Mouse (Mus musculus): ENCODE results near the gene C1qtnf2. TPM values are rescaled to one million over a fixed set of nuclear protein-coding genes. Genes with fewer than 3 reads are reported as not detected.

C1qtnf2 gene
- polyA plus RNA-seq (2014; fragmentation: Illumina TruSeq; extraction: RNeasy Lipid Tissue Mini Kit (QIAGEN cat#74804)) = 1.1 TPM

DNA sequence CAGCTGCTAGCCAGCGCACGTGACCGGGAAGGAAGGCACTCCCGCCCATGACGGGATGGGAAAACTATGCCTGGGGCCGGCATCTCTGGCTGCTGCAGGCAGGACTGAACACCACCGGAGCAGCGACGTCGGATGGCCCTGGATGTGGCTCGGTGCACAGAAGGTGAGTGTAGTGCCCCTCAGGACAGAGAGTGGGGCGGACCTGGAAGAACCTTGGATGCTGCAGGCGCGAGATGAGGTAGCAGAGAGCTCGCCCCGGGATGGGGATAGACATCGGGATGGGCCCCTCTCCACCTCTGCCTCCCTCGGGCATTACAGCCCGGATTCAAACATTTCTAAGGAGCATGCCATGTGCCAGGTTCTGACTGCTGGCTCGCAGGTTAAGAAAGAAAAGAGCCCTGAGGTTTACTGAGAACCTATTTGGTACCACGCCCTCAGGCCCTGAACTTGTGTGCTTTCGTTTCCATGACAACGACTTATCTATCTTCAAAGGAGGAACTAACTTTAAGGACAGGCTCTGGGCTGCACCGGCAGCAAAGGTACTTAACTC lies at the start of gene C1qtnf2:
Gene C1qtnf2, plus strand, starts transcription at position 52 of the 550 bp plus-strand sequence.

DNA sequence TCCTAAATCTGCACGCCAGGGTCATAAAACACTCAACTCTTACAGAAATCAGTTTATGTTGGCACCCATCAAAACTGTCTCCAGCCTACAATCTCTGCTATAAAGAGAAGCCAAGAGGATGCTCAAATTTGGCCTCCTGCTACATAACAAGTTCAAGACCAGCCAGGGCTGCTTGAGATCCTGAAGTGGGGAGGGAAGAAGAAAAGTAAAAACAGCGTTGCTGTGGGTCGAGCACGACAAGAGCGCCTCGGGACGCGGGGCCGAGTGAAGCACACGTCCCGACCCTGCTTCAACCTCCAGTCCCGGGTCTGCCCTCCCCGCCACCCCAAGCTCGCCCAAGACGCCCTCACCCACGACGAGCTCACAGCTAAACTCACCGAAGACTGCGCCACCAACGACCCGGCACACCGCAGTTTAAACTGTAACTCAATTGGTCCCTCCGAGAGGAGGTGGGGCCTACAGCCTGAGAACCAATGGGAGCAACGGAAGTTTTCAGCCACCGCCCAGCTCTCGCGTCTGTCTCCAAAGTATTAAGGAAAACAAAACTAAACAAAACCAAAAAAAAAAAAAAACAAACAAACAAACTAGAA lies 48.2 kb upstream of the C1qtnf2 start, which contains the start of gene Pttg1:
Gene Pttg1, minus strand, starts transcription at position 428 of the 590 bp plus-strand sequence.

DNA sequence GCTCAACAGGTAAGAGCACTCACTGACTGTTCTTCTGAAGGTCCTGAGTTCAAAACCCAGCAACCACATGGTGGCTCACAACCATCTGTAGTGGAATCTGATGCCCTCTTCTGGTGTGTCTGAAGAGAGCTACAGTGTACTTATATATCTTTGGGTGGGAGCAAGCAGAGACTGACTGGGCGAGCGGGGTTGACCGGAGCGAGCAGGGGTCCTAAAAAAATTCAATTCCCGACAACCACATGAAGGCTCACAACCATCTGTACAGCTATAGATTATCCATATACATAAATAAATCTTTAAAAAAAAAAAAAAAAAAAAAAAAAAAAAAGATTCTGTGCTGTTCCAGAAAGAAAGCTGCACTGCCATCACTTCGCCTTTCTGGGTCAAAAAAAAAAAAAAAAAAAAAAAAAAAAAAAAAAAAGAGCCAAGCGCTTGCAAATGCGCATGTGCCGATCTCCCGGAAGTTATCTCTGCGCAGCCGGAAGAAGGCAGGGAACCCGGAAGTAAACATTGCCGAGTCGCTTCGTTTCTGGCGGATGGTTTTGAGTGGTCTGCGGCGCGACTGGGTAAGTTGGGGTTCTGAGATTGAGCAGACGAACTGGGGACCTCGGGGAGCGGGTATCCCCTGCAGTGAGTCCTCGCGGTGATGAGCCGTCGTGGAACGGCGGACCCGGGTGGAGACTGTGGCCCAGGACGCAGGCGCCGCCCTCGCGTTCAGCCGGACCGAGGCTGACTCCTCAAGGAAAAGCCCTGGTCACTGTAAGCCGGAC lies 40.6 kb upstream of the C1qtnf2 start, which contains the start of gene Slu7:
Gene Slu7, plus strand, starts transcription at position 491 of the 770 bp plus-strand sequence.

DNA sequence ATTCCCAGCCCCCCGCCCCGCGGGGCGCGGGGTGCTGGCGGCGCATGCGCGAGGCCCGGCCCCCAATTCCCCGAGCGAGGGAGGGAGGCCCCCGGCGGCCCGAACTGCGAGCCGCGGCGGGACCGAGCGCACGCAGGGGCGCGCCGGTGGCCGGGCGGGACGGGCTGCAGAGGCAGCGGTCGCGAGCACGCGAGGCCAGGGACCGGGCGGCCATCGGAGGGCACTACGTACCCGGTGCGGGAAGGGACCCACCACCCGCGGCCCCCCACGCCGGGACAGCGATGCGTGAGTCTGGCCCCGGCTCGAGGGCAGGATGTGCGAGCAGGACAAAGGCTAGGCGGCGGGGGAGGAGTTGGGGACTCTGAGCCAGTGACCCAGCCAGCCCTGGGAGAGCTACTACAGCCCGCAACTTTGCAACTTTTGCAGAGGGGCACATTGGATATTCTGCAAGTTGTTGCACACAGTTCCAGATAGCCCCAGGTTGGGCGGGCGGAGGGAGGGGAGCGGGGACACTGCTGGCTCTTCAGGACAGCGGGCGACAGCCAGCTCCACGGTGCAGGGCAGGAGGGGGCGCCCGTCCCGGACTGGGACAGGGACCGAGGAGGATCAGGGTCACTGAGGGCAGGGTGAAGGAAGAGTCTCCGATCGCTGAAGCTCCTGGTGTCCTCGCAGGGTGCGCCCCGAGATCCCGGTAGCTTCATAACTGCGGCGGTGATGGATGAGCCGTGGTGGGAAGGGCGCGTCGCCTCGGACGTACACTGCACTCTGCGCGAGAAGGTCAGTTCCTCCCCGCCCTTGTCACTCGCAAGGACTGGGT lies 54.8 kb downstream of the C1qtnf2 start, which contains the start of gene Ccnjl:
Gene Ccnjl, plus strand, starts transcription at position 102 of the 817 bp plus-strand sequence.

Other genes with a start within 250 kb of the C1qtnf2 start
- gene Pttg1, start 48.0 kb upstream of the C1qtnf2 start, polyA plus RNA-seq (2014; fragmentation: Illumina TruSeq; extraction: RNeasy Lipid Tissue Mini Kit (QIAGEN cat#74804)) = 36.0 TPM
- 124 TPM for gene Slu7, start 40.5 kb upstream of the C1qtnf2 start, polyA plus RNA-seq (2014; fragmentation: Illumina TruSeq; extraction: RNeasy Lipid Tissue Mini Kit (QIAGEN cat#74804))
- 6.9 TPM for gene Ccnjl, start 54.5 kb downstream of the C1qtnf2 start, polyA plus RNA-seq (2014; fragmentation: Illumina TruSeq; extraction: RNeasy Lipid Tissue Mini Kit (QIAGEN cat#74804))
- gene 4933415A04Rik, start 112.8 kb downstream of the C1qtnf2 start, polyA plus RNA-seq (2014; fragmentation: Illumina TruSeq; extraction: RNeasy Lipid Tissue Mini Kit (QIAGEN cat#74804)) = 0.83 TPM
- not detected for gene Fabp6, start 127.3 kb downstream of the C1qtnf2 start, polyA plus RNA-seq (2014; fragmentation: Illumina TruSeq; extraction: RNeasy Lipid Tissue Mini Kit (QIAGEN cat#74804))
- 59.1 TPM for gene Pwwp2a, start 207.7 kb downstream of the C1qtnf2 start, polyA plus RNA-seq (2014; fragmentation: Illumina TruSeq; extraction: RNeasy Lipid Tissue Mini Kit (QIAGEN cat#74804))